Mouse (Mus musculus) myocyte (in vitro differentiated cells): ENCODE data around the gene Zfp36. TPM values are rescaled to one million over a fixed set of nuclear protein-coding genes. Genes with fewer than 3 reads are reported as not detected.
A peak's percentile ranks its signal among the peaks of the same experiment; 100 is the strongest.

Source experiments
- H3K27me3 ChIP-seq: one replicate; pipeline ENCODE4 v1.6.1; 2011; ENCODE audit not compliant: control insufficient read depth, insufficient read depth, insufficient read length
- H3K36me3 ChIP-seq: one replicate; pipeline ENCODE4 v1.6.1; 2011; ENCODE audit not compliant: control insufficient read depth, insufficient read depth
- H3K4me2 ChIP-seq: one replicate; pipeline ENCODE4 v1.6.1; 2011; ENCODE audit warnings: low read depth, control low read depth
- H3K4me3 ChIP-seq: one replicate; pipeline ENCODE4 v1.5.1; 2011; ENCODE audit warnings: mild to moderate bottlenecking, control low read depth, moderate library complexity
- H3K79me2 ChIP-seq: one replicate; pipeline ENCODE4 v1.6.1; 2011; ENCODE audit not compliant: control insufficient read depth, insufficient read depth
- H3ac ChIP-seq: one replicate; pipeline ENCODE4 v1.6.1; 2011; ENCODE audit not compliant: control insufficient read depth, insufficient read length
- CEBPB ChIP-seq: IDR thresholded peaks from 2 replicates; pipeline ENCODE4 v1.6.1; 2011; ENCODE audit warnings: mild to moderate bottlenecking, moderate library complexity; ENCODE audit not compliant: poor library complexity, insufficient read depth, severe bottlenecking
- E2F4 ChIP-seq: IDR thresholded peaks from one replicate; pipeline ENCODE4 v1.6.1; 2011; ENCODE audit warnings: mild to moderate bottlenecking, control low read depth, moderate library complexity; ENCODE audit not compliant: insufficient read depth
- MAX ChIP-seq: IDR thresholded peaks from one replicate; pipeline ENCODE4 v1.6.1; 2011; ENCODE audit warnings: low read depth, mild to moderate bottlenecking, control low read depth
- MYOD1 ChIP-seq, 3 experiments: IDR thresholded peaks; one replicate each; pipeline ENCODE4 v1.6.1; 2011; ENCODE audit warnings: control low read depth in 2 of 3, low read depth in 2 of 3, mild to moderate bottlenecking in 2 of 3, moderate library complexity in 1 of 3; ENCODE audit not compliant: insufficient read length in 2 of 3, control insufficient read depth in 1 of 3
- MYOG ChIP-seq, 3 experiments: IDR thresholded peaks; one replicate each; pipeline ENCODE4 v1.6.1; 2011; ENCODE audit warnings: control low read depth in 2 of 3, low read depth in 2 of 3, mild to moderate bottlenecking in 2 of 3; ENCODE audit not compliant: insufficient read length in 2 of 3, control insufficient read depth in 1 of 3, insufficient read depth in 1 of 3
- POLR2A ChIP-seq: IDR thresholded peaks from one replicate; pipeline ENCODE4 v1.6.1; 2011; ENCODE audit warnings: low read depth, mild to moderate bottlenecking, control low read depth, moderate library complexity; ENCODE audit not compliant: insufficient read length
- POLR2AphosphoS2 ChIP-seq: IDR thresholded peaks from one replicate; pipeline ENCODE4 v1.6.1; 2011; ENCODE audit warnings: low read depth, control low read depth; ENCODE audit not compliant: insufficient read length
- REST ChIP-seq: IDR thresholded peaks from one replicate; pipeline ENCODE4 v1.6.1; 2011; ENCODE audit warnings: mild to moderate bottlenecking, control low read depth, moderate library complexity; ENCODE audit not compliant: insufficient read depth, insufficient read length
- SRF ChIP-seq: IDR thresholded peaks from one replicate; pipeline ENCODE4 v1.6.1; 2011; ENCODE audit warnings: low read depth; ENCODE audit not compliant: control insufficient read depth, insufficient read length
- TCF12 ChIP-seq: IDR thresholded peaks from one replicate; pipeline ENCODE4 v1.6.1; 2011; ENCODE audit warnings: mild to moderate bottlenecking, control low read depth; ENCODE audit not compliant: poor library complexity, insufficient read depth, severe bottlenecking
- TCF3 ChIP-seq: IDR thresholded peaks from one replicate; pipeline ENCODE4 v1.6.1; 2011; ENCODE audit warnings: low read depth, control low read depth; ENCODE audit not compliant: insufficient read length
- USF1 ChIP-seq: IDR thresholded peaks from one replicate; pipeline ENCODE4 v1.6.1; 2011; ENCODE audit warnings: low read depth, mild to moderate bottlenecking, control low read depth, moderate library complexity
- polyA plus RNA-seq: library from polyadenylated mRNA; unstranded; fragments of >200 nt; fragmentation: generic; extraction: Trizol; gene quantifications from one replicate; pipeline ENCODE4 v1.2.1, GENCODE M21; 2012; ENCODE audit warnings: missing spikeins

Gene Zfp36
- polyA plus RNA-seq, 1 experiment = 7.5 TPM

DNA sequence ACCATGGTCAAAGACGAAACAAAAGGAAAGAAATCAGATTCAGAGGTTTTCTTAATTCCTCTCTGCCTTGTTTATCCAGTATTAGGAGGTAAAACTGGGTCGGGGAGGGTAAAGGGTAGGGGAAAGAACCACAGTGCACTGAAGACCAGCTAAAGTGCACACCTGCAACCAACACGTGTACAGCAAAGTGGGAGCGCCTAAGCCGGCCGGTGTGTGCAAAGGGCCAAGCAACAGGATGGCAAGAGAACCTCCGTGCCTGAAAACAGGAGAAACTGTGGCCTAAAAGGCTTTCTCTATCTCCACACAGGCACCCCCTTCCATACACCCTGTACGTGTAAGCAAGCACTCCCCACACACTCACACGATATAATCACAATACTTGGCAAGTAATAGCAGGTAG lies 5.1 kb upstream of the Zfp36 start:
- Histone ChIP-seq H3K27me3 (no peaks in the 10 kb centered on the region), H3ac (no peak overlapping the region), H3K4me2 (no peak overlapping the region), H3K79me2 (no peaks in the 10 kb centered on the region), H3K4me3 (no peak overlapping the region), H3K36me3 (peaks cover 3% of the 10 kb centered on the region)
- TF ChIP-seq REST = no peak
- no peak for TF ChIP-seq TCF12
- no peak for TF ChIP-seq MYOG (IDR thresholded peaks at IDR 0.05; ENCODE audit: control insufficient read depth in 1 of 3, insufficient read depth in 1 of 3, insufficient read length in 2 of 3, low read depth in 2 of 3)
- TF ChIP-seq POLR2AphosphoS2 = no peak
- no peak for TF ChIP-seq TCF3
- TF ChIP-seq POLR2A = no peak
- no peak for TF ChIP-seq MYOD1 (IDR thresholded peaks at IDR 0.05; ENCODE audit: control insufficient read depth in 1 of 3, insufficient read length in 2 of 3, low read depth in 2 of 3)
- no peak for TF ChIP-seq SRF
- TF ChIP-seq CEBPB = no peak
- no peak for TF ChIP-seq USF1
- TF ChIP-seq MAX = no peak
- no peak for TF ChIP-seq E2F4

DNA sequence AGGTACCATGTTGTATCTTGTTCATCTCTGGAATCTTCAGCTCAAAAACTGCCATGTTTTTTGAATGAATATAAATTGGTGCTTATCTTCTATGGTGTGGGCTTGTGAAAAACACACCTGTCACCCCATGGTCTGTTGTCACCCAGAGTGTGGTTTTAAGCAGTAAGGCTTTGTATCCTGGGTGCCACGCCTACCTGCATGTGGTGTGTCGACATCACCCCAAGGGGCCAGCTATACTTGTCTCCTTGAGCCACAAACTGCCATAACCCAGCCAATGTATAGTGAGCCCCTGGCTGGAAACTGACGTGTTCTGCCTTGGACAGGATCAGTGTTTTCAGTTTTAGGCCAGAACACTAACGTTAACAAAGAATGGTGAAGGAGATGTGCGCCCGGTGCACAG lies 4.1 kb upstream of the Zfp36 start:
- TF ChIP-seq MYOD1 (IDR thresholded peaks at IDR 0.05; ENCODE audit: control insufficient read depth in 1 of 3, insufficient read length in 2 of 3, low read depth in 2 of 3) (peak in 1 of 3 experiments; percentile 49), REST (no peak), CEBPB (no peak), MYOG (IDR thresholded peaks at IDR 0.05; ENCODE audit: control insufficient read depth in 1 of 3, insufficient read depth in 1 of 3, insufficient read length in 2 of 3, low read depth in 2 of 3) (peak in 1 of 3 experiments; percentile 46)
- Histone ChIP-seq H3K4me3 (no peak overlapping the region), H3K79me2 (no peaks in the 10 kb centered on the region), H3K4me2 (no peak overlapping the region), H3K27me3 (no peaks in the 10 kb centered on the region), H3ac (no peak overlapping the region), H3K36me3 (no peaks in the 10 kb centered on the region)

DNA sequence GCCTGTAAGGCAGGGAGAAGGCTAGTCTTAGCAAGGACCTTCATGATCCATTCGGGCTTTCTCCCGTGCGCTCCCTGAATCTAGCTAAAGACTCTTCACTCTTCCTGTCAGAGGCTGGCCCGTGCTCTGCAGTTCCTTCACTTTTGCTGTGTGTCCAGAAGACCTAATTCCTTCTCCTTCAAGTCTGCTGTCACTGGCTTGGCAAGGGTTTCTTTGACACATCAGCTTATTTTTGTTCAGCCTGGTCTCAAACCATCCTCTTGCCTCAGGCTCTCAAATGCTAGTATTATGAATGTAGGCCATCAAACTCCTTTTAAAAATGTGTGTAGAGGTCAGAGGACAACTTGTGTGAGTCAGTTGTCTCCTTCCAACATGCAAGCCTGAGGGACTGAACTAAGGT lies 3.6 kb upstream of the Zfp36 start:
- H3K27me3 ChIP-seq = no peaks in the 10 kb centered on the region
- no peak overlapping the region for H3K4me3 ChIP-seq
- no peak overlapping the region for H3ac ChIP-seq
- H3K79me2 ChIP-seq = no peaks in the 10 kb centered on the region
- TF ChIP-seq USF1 (no peak), MYOD1 (IDR thresholded peaks at IDR 0.05; ENCODE audit: control insufficient read depth in 1 of 3, insufficient read length in 2 of 3, low read depth in 2 of 3) (no peak), TCF3 (no peak), POLR2AphosphoS2 (peak; percentile 8), MAX (no peak)
- no peaks in the 10 kb centered on the region for H3K36me3 ChIP-seq
- peak overlapping the region; percentile 27 for H3K4me2 ChIP-seq

DNA sequence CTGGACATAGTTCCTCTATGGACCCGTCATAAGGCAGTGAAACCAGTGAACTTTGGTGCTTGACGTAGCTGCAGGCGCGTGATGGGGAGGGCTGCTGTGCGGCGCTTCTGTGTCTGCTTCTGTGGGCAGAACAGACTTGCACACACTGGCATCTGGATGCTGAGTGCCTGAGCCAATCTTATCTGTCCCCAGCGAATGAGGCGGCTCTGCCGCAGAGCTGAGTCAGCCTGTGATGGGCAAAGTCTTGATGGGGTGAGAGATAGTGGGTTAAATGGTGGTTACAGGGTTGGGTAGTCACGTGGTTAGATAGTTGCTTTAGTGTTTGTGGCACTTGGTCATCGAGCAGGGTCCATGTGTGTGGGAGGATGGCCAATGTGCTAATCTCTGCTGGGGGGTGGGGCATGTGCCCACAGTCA lies 2.9 kb upstream of the Zfp36 start:
- H3K4me2 ChIP-seq = peak overlapping the region; percentile 92
- no peak for TF ChIP-seq E2F4
- TF ChIP-seq MYOD1 (IDR thresholded peaks at IDR 0.05; ENCODE audit: control insufficient read depth in 1 of 3, insufficient read length in 2 of 3, low read depth in 2 of 3) = peak in 2 of 3 experiments; percentile 1 to 3
- TF ChIP-seq POLR2AphosphoS2 = peak; percentile 31
- no peak for TF ChIP-seq TCF12
- no peak for TF ChIP-seq REST
- TF ChIP-seq CEBPB = 0 out of 2 replicates have a peak, but pooled peaks have one; percentile 8
- TF ChIP-seq TCF3 = no peak
- peak in 2 of 3 experiments; percentile 27 to 66 for TF ChIP-seq MYOG (IDR thresholded peaks at IDR 0.05; ENCODE audit: control insufficient read depth in 1 of 3, insufficient read depth in 1 of 3, insufficient read length in 2 of 3, low read depth in 2 of 3)
- TF ChIP-seq SRF = no peak
- TF ChIP-seq MAX = no peak
- peak; percentile 75 for TF ChIP-seq USF1
- peak; percentile 12 for TF ChIP-seq POLR2A
- H3K36me3 ChIP-seq = no peaks in the 10 kb centered on the region
- H3ac ChIP-seq = no peak overlapping the region
- H3K79me2 ChIP-seq = peaks cover 5% of the 10 kb centered on the region
- no peaks in the 10 kb centered on the region for H3K27me3 ChIP-seq
- H3K4me3 ChIP-seq = peak overlapping the region; percentile 30

DNA sequence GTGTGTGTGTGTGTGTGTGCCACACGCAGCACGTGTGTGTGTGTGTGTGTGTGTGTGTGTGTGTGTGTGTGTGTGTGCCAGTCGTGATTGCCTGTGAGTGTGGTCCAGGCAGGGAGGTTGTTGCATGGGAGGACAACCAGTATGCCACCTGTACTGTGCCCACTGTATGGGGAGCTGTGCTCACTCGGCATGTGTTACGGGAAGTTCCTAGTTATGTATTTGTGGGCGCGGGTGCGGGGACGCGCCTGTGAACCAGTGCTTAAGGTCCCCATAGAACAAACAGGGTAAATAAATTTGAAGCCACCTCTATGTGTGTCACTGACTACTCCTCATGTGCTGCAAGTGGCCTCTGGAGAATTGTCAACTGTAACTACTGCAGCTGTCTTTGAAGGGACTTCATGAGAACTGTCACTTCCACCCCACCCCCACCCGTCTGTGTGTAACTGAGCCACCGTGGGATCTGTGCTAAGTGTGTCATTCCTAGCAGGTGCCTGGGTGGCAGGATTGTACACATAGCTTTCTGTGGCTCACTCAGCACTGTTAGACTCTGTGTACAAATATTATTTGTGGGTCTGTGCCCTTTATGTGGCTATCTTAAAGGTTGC lies 2.4 kb upstream of the Zfp36 start:
- TF ChIP-seq POLR2AphosphoS2 = peak; percentile 52
- peak; percentile 35 for TF ChIP-seq POLR2A
- TF ChIP-seq MYOG (IDR thresholded peaks at IDR 0.05; ENCODE audit: control insufficient read depth in 1 of 3, insufficient read depth in 1 of 3, insufficient read length in 2 of 3, low read depth in 2 of 3) = peak in 1 of 3 experiments; percentile 38
- TF ChIP-seq MYOD1 (IDR thresholded peaks at IDR 0.05; ENCODE audit: control insufficient read depth in 1 of 3, insufficient read length in 2 of 3, low read depth in 2 of 3) = peak in 1 of 3 experiments; percentile 55
- no peak for TF ChIP-seq TCF3
- Histone ChIP-seq H3K79me2 (peaks cover 11% of the 10 kb centered on the region), H3ac (peak overlapping the region; percentile 9), H3K4me3 (peak overlapping the region; percentile 30), H3K27me3 (no peaks in the 10 kb centered on the region), H3K36me3 (no peaks in the 10 kb centered on the region), H3K4me2 (peak overlapping the region; percentile 92)
